Mouse (Mus musculus): ENCODE data around the gene Car3.

The Car3 gene

DNA sequence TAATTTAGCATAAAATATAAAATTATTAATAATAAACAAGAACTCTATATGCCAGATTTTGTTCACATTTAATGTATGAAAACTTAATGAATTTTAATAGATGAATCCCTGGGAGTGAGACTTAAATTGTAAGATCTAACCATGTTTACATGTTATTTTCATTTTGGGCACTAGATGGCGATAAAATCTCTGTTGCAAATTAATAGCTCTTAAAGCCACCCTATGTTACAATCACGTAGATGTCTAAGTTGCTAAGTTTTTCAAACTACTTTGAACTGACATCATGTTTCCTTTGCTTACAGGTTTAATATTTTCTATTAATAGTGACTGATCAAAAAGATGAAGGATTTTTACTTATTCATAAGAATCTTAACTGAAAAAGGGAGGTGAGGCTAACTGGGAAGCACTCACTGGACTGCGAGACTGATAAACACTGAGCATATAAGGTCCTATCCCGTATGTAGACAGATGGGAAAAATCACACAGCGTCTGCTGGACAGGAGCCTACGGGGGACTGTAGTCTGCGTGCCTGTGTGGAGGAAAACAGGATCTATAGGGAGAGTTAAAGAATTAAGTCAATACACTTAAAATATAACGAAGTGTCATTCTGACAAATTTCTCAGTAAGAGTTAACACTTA is 11.2 kb downstream of the Car3 start:
- DNase-seq (ENCODE audit: low read depth, low spot score): no peak

DNA sequence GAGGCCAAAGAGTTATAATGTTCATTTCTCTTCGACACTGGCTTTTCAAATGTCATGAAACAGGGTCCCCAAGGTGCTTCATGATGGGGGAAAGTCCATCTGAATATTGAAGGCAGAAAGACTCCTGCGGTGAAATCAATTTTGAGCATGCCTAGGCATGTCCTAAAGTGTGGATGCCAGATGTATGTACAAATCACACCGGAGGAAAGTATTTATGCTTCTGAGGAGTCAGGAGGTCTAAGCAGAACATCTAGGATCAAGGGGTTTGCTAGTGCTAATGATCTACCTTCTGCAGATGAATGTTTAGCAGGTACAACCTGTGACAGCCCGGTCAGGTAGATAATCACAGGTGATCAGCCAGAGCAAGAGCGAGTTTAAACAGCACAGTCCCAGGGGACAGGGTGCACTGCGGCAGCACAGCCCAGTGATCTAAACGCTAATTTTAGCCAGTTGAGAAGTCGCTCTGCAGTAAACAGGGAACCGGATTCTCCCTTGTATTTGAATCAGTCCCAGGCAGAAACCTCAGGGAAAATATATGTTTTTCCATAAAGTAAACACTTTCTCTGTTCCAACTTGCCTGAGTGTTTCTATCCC is 13.1 kb downstream of the Car3 start:
- no peak for DNase-seq (ENCODE audit: low read depth, low spot score)

DNA sequence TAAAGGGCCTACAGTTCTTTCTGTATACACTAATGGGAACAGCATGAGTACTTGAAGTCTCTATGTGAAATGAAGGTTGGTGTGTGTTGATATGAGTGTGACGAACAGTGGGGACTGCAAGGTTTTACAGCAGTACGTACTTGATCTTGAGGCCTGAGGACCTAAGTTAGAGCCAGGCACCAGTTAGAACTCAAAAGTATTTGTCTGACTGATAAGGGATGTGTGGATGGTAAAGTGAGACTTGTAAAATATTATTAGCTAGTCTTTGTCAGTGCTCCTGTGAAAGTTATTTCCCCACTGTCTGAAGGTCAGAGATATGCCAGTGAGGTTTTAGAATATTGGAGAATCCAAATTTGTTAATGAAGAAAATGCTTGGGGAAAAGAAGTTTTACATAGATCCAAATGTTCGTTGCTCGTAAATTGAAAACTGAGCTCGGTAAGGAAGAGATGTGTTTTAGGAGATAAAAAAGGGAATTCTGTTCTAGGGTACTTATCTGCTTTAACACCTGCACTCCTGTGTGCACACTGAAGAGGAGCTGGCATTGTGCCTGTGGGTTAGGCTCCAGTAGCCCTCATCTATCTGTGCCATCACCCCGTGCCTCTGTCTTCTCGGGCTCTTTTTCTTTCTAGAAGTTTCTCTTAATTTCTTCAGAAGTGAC is 14.1 kb downstream of the Car3 start:
- DNase-seq (ENCODE audit: low read depth, low spot score): no peak

DNA sequence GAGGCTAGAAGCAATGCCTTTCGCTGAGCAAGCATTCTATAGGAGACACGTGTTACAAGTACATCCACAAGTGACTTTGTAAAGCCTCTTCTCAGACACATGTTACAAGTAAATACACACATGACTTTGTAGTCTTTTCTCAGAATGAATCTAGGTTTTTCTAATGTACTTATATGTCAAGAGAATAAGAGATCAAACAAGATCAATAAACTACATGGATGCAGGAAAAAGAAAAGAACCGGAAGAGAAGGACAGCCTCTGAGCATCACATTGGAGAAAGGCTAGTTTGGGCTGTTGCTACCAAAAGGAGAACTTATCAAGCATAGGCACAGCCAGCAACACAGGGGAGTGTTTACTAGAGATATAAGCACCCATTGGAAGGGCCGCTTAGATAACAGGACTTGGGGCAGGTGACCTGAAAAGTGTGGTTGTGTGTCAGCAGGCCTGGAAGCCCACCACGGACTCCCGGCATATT is 15.5 kb downstream of the Car3 start:
- no peak for DNase-seq (ENCODE audit: low read depth, low spot score)

DNA sequence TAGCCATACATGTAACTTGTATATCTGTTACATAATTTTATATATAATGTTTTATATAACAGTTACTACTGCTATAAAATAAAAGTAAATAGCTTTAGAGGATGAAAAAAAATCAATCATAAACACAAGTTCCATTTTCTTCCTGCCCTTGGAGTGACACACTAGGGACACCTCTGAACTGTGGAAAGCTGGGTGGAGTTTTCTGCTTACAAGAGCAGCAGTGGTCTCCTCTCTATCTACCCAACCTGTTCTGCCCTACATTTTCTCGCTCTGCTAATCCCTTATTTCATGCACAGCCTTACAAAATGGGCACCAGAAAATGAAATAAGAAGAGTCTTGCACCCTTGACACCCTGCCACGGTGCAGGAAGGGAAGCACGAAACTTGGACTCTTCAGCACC is 16.0 kb downstream of the Car3 start:
- DNase-seq (ENCODE audit: low read depth, low spot score): no peak

DNA sequence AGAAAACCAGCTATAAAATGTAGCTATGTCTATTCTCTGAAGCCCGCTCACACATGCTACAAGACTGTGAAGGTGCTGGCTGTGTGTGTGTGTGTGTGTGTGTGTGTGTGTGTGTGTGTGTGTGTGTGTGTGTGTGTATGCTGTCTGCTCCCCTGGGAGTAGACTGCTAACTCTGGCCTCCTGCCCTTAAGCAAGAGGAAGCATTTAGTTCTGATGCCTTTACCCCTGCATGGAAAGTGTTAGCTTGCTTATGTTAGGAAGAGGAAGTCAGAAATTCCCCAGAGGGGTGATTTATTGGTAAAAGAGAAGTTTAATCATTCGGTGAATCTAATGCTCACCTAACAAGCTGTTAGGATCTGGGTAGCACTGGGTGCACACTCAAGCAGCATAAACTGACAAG is 17.0 kb downstream of the Car3 start:
- no peak for DNase-seq (ENCODE audit: low read depth, low spot score)

DNA sequence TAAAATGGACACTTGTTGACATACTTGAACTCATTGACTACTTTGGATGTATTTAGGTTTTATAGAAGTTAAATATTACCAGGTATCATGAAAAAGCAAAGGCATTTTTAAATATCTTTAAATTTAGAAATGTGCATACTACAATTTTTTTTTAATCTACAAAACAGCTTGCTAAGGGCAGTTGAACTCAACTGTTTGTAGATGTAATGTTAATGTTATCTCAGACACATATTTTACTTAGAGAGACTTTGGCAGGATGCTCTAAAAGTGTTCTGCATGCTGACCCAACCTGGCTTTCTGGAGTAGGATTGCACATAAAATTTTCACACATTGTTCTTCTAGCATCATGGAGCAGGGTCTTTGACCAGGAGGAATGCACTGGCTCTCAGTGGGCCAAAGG is 18.7 kb downstream of the Car3 start:
- DNase-seq (ENCODE audit: low read depth, low spot score): no peak

DNA sequence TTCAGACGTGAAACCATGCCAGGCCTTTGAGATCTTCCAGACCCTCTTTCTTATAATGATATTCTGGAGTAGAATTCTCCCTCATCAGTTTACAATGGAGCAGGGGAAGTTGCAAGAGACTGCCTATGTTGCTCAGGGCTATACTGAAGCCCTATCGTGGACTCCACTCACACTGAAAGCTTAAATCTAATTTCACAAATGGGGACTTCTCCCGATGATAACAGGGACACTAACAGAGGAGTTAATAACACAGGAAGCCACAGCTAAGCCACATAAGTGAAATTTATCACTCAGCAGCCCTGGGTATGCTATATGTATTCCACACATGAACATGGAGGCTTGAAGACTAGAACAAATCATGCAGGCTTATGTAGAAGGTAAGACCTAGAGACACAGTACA is 19.4 kb downstream of the Car3 start:
- no peak for DNase-seq (ENCODE audit: low read depth, low spot score)

DNA sequence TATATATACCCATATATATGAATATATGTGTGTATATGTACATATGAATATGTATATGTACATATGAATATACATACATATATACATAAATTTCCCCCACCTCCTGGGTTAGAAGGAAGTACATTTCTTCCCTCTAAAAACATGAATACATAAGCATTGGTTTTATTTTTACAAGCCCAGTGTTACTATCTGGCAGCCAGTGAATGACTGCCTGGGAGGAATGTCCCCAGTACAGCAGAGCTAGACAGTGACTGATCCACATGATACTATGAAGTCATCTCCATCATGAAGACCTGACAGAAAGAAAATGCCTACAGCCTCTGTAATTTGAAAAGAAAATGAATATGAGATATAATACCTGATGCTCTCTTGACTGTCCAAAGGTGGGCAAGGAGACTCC is 21.5 kb downstream of the Car3 start:
- no peak for DNase-seq (ENCODE audit: low read depth, low spot score)

DNA sequence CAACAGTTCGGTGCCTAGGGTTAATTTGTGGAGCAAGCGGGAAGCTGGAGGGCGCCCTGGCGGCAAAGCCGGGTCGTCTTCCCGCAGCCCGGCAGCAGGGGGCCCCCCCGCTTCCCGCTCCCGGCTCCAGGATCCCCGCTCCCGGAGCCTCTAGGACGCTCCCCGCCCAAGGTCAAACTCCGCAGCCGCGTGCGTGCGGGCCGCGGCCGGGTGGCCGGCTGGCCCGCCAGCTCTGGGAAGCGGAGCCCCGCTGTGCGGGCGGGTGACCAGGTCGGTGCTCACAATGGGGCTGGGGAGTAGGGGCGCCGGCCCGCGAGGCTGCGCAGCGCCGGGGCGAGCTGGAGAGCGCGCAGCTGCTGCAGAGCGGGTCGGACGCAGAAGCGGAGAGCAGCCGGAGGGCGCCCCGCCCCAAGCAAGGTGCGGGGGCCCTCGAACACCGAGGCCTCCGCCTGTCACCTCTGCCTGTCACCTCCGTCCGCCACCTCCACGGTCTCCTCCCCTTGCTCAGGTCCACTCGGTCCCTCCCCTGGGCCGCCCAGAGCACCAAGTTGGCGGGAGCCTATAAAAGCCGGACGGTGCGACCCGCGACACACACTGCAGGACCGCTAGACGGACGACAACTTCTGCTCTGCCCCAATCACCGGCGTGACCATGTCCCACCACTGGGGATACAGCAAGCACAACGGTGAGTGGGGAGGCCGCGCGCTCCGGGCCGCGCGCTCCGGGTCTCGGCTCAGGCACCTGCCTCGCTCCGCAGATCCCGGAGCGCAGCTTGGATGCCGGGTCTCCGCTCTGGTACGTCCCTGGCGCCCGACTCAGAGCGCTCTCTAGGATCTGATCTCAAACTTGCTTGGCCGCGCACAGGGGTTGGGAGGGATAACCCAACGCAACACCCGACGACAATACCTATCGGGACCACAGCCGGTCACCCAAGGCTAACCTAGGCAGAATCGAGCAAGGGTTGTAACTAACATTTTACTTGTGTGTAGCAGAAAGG is 23.1 kb downstream of the Car3 start, which contains the start of gene Car2:
TSS of gene Car2 (plus strand) at position 172 of the 997 bp plus-strand sequence.
- DNase-seq (ENCODE audit: low read depth, low spot score): no peak

DNA sequence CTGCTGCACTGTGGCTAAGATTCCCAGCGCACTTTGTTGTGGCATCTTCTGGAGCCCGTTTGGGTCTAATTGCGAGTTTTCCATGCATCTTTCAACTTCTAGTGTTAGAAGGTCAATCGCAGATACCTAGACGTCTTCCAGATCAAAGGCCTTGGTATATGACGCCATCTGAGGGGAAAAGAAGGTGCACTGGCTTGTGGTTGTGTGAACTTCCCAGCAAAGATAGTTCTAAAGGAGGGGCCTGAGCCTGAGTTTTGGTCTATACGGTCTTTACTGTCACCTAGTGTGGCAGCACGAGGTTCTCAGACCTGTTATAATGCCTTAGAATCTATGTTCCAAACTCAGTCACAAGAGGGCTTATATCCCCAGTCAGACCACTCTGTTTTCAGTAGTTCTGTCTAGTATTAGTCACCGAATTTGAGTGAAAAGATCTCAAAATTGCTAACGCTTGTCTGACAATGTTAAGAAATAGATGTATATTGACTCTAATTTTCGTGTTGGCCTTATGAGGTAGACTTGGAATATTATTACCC is 23.9 kb downstream of the Car3 start:
- DNase-seq (ENCODE audit: low read depth, low spot score): no peak

DNA sequence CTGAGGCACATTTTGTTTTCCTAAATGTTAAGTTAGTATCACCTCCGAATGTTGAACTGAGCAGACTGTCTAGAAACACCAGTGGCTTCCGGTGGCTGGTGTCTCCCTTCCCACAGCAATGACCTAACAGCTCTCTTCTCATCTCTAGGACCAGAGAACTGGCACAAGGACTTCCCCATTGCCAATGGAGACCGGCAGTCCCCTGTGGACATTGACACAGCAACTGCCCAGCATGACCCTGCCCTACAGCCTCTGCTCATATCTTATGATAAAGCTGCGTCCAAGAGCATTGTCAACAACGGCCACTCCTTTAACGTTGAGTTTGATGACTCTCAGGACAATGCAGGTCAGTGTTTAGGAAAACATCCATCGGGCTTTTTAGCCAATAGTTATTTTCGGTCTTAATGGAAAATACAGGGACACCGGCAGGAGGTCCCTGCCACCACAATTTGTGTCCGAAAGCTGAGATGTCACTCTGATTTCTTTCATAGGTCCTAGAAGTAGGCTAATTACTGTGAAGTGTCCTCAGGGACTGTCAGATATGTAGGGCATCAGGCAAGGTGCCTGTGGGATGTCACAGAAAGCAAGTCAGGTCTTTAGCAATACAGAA is 24.5 kb downstream of the Car3 start:
- no peak for DNase-seq (ENCODE audit: low read depth, low spot score)

DNA sequence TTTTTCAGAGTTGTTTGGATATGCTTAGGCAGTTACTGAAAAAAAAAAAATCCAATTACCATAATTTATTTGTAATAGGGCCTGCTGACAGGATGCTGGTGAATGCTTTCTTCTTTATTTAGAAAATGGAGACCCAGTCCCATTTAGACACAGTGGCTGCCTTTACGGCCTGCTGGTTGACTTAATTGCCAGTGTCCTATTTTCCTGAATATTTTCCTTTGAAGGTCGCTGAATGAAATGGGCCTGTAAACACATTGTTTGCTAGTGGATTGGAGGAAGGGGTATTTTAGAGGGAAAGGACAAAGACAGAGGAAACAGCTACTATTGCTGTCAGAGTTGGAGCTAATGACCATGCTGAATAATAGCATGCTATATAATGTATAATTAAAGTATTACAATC is 25.2 kb downstream of the Car3 start:
- no peak for DNase-seq (ENCODE audit: low read depth, low spot score)

DNA sequence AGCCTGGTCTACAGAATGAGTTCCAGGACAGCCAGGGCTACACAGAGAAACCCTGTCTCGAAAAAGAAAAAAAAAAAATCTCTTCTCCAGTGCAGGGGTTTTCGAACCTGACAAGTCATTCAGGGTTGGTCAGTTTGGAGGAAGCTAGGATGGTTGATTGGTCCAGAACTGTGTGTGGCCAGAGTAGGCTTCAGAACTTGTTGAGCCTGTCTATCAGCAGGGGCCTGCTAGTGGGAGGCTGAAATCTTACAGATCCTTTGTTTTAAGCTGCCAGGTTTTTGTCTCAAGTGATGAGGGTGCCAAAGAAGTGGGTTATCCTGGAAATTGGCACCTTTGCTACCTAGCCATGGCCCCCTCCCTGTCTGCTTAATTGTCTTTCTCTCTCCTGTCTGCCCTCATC is 25.8 kb downstream of the Car3 start:
- DNase-seq (ENCODE audit: low read depth, low spot score): no peak

DNA sequence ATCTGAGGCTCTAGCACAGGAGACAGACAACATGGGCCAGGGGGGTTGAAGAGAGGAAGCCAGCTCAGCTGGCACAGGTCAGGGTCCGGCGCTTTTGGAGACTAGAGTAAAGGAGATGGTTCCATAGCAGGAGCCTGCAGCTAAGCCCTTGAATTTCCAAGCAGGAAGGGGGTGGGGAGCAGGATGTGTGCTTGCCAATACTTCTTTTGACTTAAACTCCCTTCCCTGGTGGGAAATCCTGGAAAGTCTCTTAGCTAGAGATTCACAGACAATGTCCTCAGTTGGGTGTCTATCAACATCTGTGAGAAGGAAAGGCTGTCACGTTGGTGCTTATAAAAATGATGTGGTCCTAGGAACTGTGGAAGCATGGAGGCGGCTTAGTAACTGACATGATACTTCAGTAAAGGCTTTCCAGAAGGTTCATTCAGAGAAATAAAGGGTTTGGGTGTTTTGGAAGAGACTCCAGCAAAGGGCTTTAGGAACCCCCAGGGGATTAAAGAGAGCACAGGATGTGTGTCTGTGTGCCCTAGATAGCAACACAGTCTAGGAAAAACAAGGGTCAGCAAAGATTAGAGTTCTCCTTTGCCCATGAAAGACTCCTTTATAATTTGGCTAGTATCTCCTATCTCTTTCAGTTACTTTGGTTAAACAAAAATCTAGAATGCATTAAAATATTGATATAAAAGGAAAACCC is 26.6 kb downstream of the Car3 start:
- DNase-seq (ENCODE audit: low read depth, low spot score): no peak

DNA sequence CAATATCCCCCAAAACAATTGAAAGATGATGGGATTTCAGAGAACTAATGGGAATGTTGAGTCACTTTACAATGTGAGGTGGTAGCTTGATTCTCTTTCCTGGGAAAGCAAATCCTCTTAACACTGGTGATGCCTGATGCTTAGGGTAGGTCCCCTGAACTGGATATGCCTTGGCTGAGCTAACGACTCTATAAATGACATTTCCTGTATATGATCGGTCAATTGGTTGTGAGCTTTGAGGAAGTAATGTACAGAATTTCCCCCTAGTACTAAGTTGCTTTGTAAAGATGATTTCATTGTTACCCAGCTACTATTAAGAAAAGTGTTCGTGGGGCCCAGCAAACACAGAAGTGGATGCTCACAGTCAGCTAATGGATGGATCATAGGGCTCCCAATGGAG is 29.7 kb downstream of the Car3 start:
- no peak for DNase-seq (ENCODE audit: low read depth, low spot score)

DNA sequence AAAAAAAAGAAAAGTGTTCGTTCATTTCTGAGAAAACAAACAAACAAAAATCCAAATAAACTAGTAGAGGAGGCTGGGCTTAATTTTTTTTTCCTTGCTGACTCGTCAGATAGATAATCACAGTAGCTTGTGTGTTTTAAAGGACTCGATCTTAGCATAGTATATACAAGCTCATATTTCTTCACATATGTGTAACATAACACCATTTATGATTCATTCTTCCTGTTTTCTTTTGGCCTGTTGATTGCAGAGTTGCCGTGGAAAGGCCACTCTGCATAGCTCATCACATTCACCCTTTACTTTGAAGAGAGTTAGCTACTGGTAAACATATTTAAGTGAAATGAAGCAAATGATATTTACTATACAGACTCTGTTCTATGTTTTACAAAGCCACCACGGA is 30.4 kb downstream of the Car3 start:
- no peak for DNase-seq (ENCODE audit: low read depth, low spot score)

DNA sequence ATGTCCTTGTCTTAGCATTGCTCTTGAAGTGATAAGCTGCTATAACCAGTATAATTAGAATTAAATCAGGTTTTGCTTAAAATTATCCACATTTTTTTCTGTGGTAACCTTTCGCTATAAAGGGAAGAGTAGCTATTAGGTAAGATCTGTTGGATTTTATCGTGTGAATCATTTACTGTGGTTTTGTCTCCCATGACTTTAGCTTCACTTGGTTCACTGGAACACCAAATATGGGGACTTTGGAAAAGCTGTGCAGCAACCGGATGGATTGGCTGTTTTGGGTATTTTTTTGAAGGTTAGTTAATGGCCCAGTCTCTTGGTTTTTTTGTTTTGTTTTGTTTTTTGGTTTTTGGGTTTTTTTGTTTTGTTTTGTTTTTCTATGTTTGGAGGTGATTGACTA is 32.0 kb downstream of the Car3 start:
- no peak for DNase-seq (ENCODE audit: low read depth, low spot score)

DNA sequence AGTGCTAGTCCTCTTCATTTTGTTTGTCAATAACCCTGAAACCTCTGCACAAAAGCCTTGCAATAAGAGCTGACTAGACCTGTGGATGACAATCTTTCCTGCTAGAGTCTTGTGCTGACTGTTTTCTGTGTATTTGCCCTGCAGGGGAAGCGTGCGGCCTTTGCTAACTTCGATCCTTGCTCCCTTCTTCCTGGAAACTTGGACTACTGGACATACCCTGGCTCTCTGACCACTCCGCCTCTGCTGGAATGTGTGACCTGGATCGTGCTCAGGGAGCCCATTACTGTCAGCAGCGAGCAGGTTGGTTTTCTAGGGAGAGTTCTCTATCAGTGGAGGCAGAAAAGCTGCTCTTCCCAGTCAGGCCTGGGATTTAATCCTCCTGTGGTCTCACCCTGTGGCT is 34.5 kb downstream of the Car3 start:
- no peak for DNase-seq (ENCODE audit: low read depth, low spot score)

DNA sequence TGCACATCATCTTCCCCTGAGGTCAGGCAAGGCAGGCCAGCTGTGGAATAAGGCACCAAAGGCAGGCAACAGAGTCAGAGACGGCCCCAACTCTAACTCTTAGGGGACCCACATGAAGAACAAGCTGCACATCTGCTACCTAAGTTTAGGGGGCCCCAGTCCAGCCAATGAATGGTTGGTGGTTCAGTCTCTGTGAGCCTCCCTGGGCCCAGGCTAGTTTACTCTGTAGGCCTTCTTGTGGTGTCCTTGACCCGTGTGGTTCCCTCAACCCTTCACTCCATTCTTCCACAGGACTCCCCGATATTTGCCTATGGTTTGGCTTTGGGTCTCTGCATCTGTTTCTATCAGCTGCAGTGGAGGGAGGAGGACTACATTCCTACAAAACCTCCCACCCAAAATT is 40.1 kb downstream of the Car3 start:
- DNase-seq (ENCODE audit: low read depth, low spot score): no peak

DNA sequence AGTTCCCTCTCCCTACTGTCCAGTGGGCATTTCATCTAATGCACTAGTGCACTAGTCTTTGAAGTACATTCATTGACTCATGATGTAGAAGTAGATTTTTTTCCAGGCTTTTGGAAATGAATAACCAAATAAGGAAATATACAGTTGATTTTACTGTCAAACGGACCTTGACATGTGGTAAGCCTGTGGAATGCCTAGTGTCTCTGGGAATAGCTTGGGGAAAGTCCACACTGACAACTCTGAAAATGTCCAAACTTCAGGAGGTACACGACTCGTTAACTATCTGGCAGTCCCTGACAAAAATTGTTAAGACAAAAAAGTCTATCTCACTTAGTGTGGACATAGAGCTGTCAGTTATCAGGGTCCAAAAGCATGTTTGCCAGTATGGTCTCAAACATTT is 40.9 kb downstream of the Car3 start:
- DNase-seq (ENCODE audit: low read depth, low spot score): no peak
